Mouse (Mus musculus): ENCODE measurements around the gene C1qtnf5. TPM values are rescaled to one million over a fixed set of nuclear protein-coding genes. Genes with fewer than 3 reads are reported as not detected.

The C1qtnf5 gene
- polyA plus RNA-seq (2015; fragmentation: Nextera tagmentation; extraction: Ambion mirVana) = 1.0 and 1.2 TPM in 2 replicates

- H3K27me3 ChIP-seq = no peaks in the 10 kb centered on the region
- H3K4me2 ChIP-seq = peak within 1 kb of the TSS; percentile 46
- H3K27ac ChIP-seq = peak within 1 kb of the TSS; percentile 41
- H3K4me3 ChIP-seq = peak within 1 kb of the TSS; percentile 10; the same call in 1 of the 2 replicates
- peak; percentile 69 for ATAC-seq
- H3K4me1 ChIP-seq = peaks cover 56% of the 10 kb centered on the region
- WGBS = 42% methylated on average over 8 of the region's 8 CpGs
- peaks cover 37% of the 10 kb centered on the region for H3K36me3 ChIP-seq (ENCODE audit: poor library complexity, severe bottlenecking)
- peak within 1 kb of the TSS; percentile 45 for H3K9ac ChIP-seq
- no peaks in the 10 kb centered on the region for H3K9me3 ChIP-seq (replicated peaks)
Measured at GRCm38 (mm10) chr9:44107110-44107509, at the start of gene C1qtnf5. Gene C1qtnf5, plus strand, starts transcription at chr9:44107245.

- Histone ChIP-seq H3K4me2 (no peak overlapping the region), H3K27ac (no peak overlapping the region), H3K4me1 (no peaks in the 10 kb centered on the region), H3K4me3 (no peak overlapping the region), H3K9ac (no peak overlapping the region), H3K9me3 (replicated peaks) (no peaks in the 10 kb centered on the region; the same call in 1 of the 2 replicates), H3K27me3 (peaks cover 7% of the 10 kb centered on the region; the same call in 1 of the 2 replicates), H3K36me3 (ENCODE audit: poor library complexity, severe bottlenecking) (no peaks in the 10 kb centered on the region)
- 89% methylated on average over 6 of the region's 6 CpGs for WGBS
- no peak for ATAC-seq
Measured at GRCm38 (mm10) chr9:44058606-44059005, 48.4 kb upstream of the C1qtnf5 start.

GRCm38 (mm10) chr9:44065177-44065576, 41.9 kb upstream of the C1qtnf5 start:
- H3K9ac ChIP-seq = no peak overlapping the region
- no peak overlapping the region for H3K4me3 ChIP-seq
- H3K27me3 ChIP-seq = peaks cover 6% of the 10 kb centered on the region; the same call in 1 of the 2 replicates
- no peaks in the 10 kb centered on the region for H3K9me3 ChIP-seq (replicated peaks)
- WGBS = 52% methylated on average over 1 of the region's 1 CpGs
- peaks cover 9% of the 10 kb centered on the region for H3K4me1 ChIP-seq
- ATAC-seq = no peak
- H3K27ac ChIP-seq = no peak overlapping the region
- no peak overlapping the region for H3K4me2 ChIP-seq
- H3K36me3 ChIP-seq (ENCODE audit: poor library complexity, severe bottlenecking) = no peaks in the 10 kb centered on the region

GRCm38 (mm10) chr9:44066785-44067225, 40.2 kb upstream of the C1qtnf5 start, which contains the start of gene Usp2:
Gene Usp2, plus strand, starts transcription at chr9:44067021.
- H3K27ac ChIP-seq = no peak within 1 kb of the TSS; the same call in 1 of the 2 replicates
- peak; percentile 98 for ATAC-seq
- under 1% methylated on average over 37 of the region's 38 CpGs for WGBS
- H3K27me3 ChIP-seq = peaks cover 8% of the 10 kb centered on the region; the same call in 1 of the 2 replicates
- H3K4me3 ChIP-seq = peak within 1 kb of the TSS; percentile 48
- no peaks in the 10 kb centered on the region for H3K36me3 ChIP-seq (ENCODE audit: poor library complexity, severe bottlenecking)
- peak within 1 kb of the TSS; percentile 83 for H3K4me2 ChIP-seq
- H3K9ac ChIP-seq = peak within 1 kb of the TSS; percentile 63
- no peaks in the 10 kb centered on the region for H3K9me3 ChIP-seq (replicated peaks)
- H3K4me1 ChIP-seq = peaks cover 24% of the 10 kb centered on the region

GRCm38 (mm10) chr9:44067241-44067959, 39.6 kb upstream of the C1qtnf5 start:
- Histone ChIP-seq H3K9ac (peak overlapping the region; percentile 63), H3K9me3 (replicated peaks) (no peaks in the 10 kb centered on the region), H3K4me3 (peak overlapping the region; percentile 48), H3K27ac (no peak overlapping the region), H3K4me2 (peak overlapping the region; percentile 83), H3K36me3 (ENCODE audit: poor library complexity, severe bottlenecking) (no peaks in the 10 kb centered on the region), H3K4me1 (peaks cover 30% of the 10 kb centered on the region), H3K27me3 (peaks cover 8% of the 10 kb centered on the region; the same call in 1 of the 2 replicates)
- WGBS = 12% methylated on average over 15 of the region's 15 CpGs
- no peak; the same call in 1 of the 2 replicates for ATAC-seq

GRCm38 (mm10) chr9:44067960-44068330, 39.1 kb upstream of the C1qtnf5 start:
- Histone ChIP-seq H3K4me3 (no peak overlapping the region), H3K27ac (no peak overlapping the region), H3K36me3 (ENCODE audit: poor library complexity, severe bottlenecking) (no peaks in the 10 kb centered on the region), H3K27me3 (peaks cover 8% of the 10 kb centered on the region; the same call in 1 of the 2 replicates), H3K9ac (no peak overlapping the region), H3K9me3 (replicated peaks) (no peaks in the 10 kb centered on the region), H3K4me2 (no peak overlapping the region), H3K4me1 (peaks cover 36% of the 10 kb centered on the region)
- 83% methylated on average over 6 of the region's 6 CpGs for WGBS
- ATAC-seq = no peak

- H3K4me3 ChIP-seq = no peak overlapping the region
- no peaks in the 10 kb centered on the region for H3K36me3 ChIP-seq (ENCODE audit: poor library complexity, severe bottlenecking)
- 36% methylated on average over 7 of the region's 7 CpGs for WGBS
- 0 out of 2 replicates have a peak, but pooled peaks cover 8% of the 10 kb centered on the region for H3K27me3 ChIP-seq
- no peak overlapping the region for H3K4me2 ChIP-seq
- no peaks in the 10 kb centered on the region for H3K9me3 ChIP-seq (replicated peaks)
- peaks cover 42% of the 10 kb centered on the region for H3K4me1 ChIP-seq
- H3K27ac ChIP-seq = no peak overlapping the region
- H3K9ac ChIP-seq = no peak overlapping the region
- ATAC-seq = no peak
Measured at GRCm38 (mm10) chr9:44069252-44069651, 37.8 kb upstream of the C1qtnf5 start.

GRCm38 (mm10) chr9:44070113-44070843, 36.8 kb upstream of the C1qtnf5 start:
- Histone ChIP-seq H3K27me3 (0 out of 2 replicates have a peak, but pooled peaks cover 8% of the 10 kb centered on the region), H3K9ac (no peak overlapping the region), H3K4me3 (no peak overlapping the region), H3K4me2 (no peak overlapping the region), H3K4me1 (peaks cover 42% of the 10 kb centered on the region), H3K9me3 (replicated peaks) (no peaks in the 10 kb centered on the region), H3K36me3 (ENCODE audit: poor library complexity, severe bottlenecking) (no peaks in the 10 kb centered on the region), H3K27ac (no peak overlapping the region)
- no peak for ATAC-seq
- 83% methylated on average over 14 of the region's 14 CpGs for WGBS

- no peak overlapping the region for H3K9ac ChIP-seq
Measured at GRCm38 (mm10) chr9:44070844-44071231, 36.2 kb upstream of the C1qtnf5 start.

GRCm38 (mm10) chr9:44071914-44072598, 35.0 kb upstream of the C1qtnf5 start:
- ATAC-seq = peak; percentile 65; the same call in 1 of the 2 replicates

More at GRCm38 (mm10) chr9:44070844-44071231, 36.2 kb upstream of the C1qtnf5 start:
- H3K4me2 ChIP-seq = no peak overlapping the region
- no peaks in the 10 kb centered on the region for H3K9me3 ChIP-seq (replicated peaks)
- ATAC-seq = no peak
- 51% methylated on average over 8 of the region's 8 CpGs for WGBS
- H3K27ac ChIP-seq = no peak overlapping the region
- H3K4me3 ChIP-seq = no peak overlapping the region
- H3K4me1 ChIP-seq = peaks cover 42% of the 10 kb centered on the region
- H3K27me3 ChIP-seq = 0 out of 2 replicates have a peak, but pooled peaks cover 8% of the 10 kb centered on the region
- no peaks in the 10 kb centered on the region for H3K36me3 ChIP-seq (ENCODE audit: poor library complexity, severe bottlenecking)

GRCm38 (mm10) chr9:44072599-44072915, 34.5 kb upstream of the C1qtnf5 start:
- Histone ChIP-seq H3K9ac (peak overlapping the region; percentile 17; the same call in 1 of the 2 replicates), H3K36me3 (ENCODE audit: poor library complexity, severe bottlenecking) (no peaks in the 10 kb centered on the region), H3K4me1 (peaks cover 36% of the 10 kb centered on the region), H3K9me3 (replicated peaks) (no peaks in the 10 kb centered on the region), H3K27me3 (0 out of 2 replicates have a peak, but pooled peaks cover 8% of the 10 kb centered on the region), H3K4me2 (peak overlapping the region; percentile 36), H3K27ac (peak overlapping the region; percentile 40), H3K4me3 (no peak overlapping the region)
- ATAC-seq = peak; percentile 64
- WGBS = 13% methylated on average over 4 of the region's 4 CpGs

More at GRCm38 (mm10) chr9:44071914-44072598, 35.0 kb upstream of the C1qtnf5 start:
- Histone ChIP-seq H3K27me3 (0 out of 2 replicates have a peak, but pooled peaks cover 8% of the 10 kb centered on the region), H3K9ac (peak overlapping the region; percentile 17; the same call in 1 of the 2 replicates), H3K4me1 (peaks cover 41% of the 10 kb centered on the region), H3K9me3 (replicated peaks) (no peaks in the 10 kb centered on the region), H3K4me2 (peak overlapping the region; percentile 36), H3K4me3 (no peak overlapping the region), H3K27ac (peak overlapping the region; percentile 51), H3K36me3 (ENCODE audit: poor library complexity, severe bottlenecking) (no peaks in the 10 kb centered on the region)
- WGBS = 10% methylated on average over 11 of the region's 11 CpGs
